Mouse (Mus musculus): Measurements from ENCODE around the gene Nab2. TPM values are rescaled to one million over a fixed set of nuclear protein-coding genes. Genes with fewer than 3 reads are reported as not detected.
A peak's percentile ranks its signal among the peaks of the same experiment; 100 is the strongest.

Nab2 gene
- polyA plus RNA-seq, 1 experiment from 2014 or later, result 9.3 TPM

DNA sequence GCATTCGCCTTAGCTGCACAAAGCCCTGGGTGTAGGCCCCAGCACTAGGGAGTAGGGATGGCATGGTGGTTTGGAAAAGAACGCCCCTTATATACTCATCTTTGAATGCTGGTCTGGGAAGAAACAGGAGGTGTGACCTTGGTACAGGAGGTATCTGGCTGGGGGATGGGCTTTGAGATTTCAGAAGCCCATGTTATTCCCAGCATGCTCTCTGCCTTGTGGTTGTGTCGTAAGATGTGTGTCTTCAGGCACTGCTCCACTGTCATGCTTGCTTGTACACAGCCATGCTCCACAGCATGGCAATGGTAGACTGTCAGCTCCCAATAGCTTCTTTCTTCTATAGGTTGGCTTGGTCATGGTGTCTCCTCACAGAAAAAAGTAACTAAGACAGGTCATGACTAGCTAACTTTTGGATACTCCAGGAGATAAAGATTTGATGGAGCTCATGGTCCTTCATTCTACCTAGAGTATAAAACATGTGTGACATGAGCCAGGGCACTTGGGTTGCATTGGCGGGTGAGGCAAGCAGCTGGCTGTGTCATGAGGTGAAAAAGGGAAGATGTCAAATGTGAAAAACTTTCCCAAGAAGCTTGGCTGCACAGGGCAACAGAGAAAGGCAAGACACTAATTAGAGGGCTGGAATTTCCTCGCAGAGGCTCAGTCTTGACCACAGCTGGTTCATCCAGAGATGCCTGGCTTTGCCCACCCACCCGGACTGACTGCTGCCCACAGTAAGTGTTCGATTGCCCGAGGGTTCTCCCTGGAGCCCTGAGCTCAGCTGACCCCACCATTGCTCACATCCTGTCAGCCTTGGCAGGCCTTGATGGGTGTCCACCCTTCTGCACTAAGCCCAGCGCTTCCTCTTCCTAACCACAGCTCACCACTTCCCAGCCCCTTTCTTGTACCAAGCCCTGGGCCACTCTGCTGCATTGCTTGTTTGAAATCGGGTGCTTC is 36.8 kb downstream of the Nab2 start:
- Histone ChIP-seq H3K27me3 (ENCODE audit: control insufficient read depth, insufficient read depth, low read length) (no peaks in the 10 kb centered on the region), H3K27ac (replicated peaks; ENCODE audit: low read depth, low read length) (no peak overlapping the region), H3K9ac (replicated peaks; ENCODE audit: low read length) (no peak overlapping the region), H3K4me1 (ENCODE audit: control insufficient read depth, insufficient read depth, low read length) (no peaks in the 10 kb centered on the region), H3K36me3 (replicated peaks; ENCODE audit: control insufficient read depth, insufficient read depth, low read depth, low read length) (no peaks in the 10 kb centered on the region), H3K9me3 (replicated peaks; ENCODE audit: control insufficient read depth, low read length) (no peaks in the 10 kb centered on the region), H3K4me2 (ENCODE audit: low read depth, low read length) (no peak overlapping the region), H3K4me3 (ENCODE audit: low read depth, low read length) (no peak overlapping the region)
- no peak for ATAC-seq (replicated peaks; ENCODE audit: insufficient number of reproducible peaks, low FRiP score, low TSS enrichment, low read depth)
- 75% methylated on average over 10 of the region's 10 CpGs for WGBS
- no peak for DNase-seq (ENCODE audit: low spot score)

DNA sequence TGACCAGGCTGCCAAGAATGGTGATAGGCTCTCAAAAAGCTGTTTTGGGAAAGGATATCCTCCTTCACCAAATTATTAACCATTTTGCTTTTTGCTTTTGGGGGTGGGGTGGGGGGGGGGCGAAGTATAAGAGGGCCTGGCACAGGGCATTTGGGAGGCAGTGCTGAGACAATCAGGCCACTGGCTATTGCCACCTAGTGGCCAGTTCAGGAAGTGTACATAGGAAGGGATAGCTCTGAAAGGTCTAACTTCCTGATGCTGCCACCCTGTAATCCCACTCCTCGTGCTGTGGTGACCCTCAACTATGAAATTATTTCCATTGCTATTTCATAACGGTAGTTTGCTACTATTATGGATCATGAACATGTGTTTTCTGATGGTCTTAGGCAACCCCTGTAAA is 41.9 kb downstream of the Nab2 start:
- H3K9me3 ChIP-seq (replicated peaks; ENCODE audit: control insufficient read depth, low read length), result no peaks in the 10 kb centered on the region
- no peaks in the 10 kb centered on the region for H3K4me1 ChIP-seq (ENCODE audit: control insufficient read depth, insufficient read depth, low read length)
- 85% methylated on average over 3 of the region's 3 CpGs for WGBS
- no peak for ATAC-seq (replicated peaks; ENCODE audit: insufficient number of reproducible peaks, low FRiP score, low TSS enrichment, low read depth)
- DNase-seq (ENCODE audit: low spot score), result peak; percentile 40
- no peak overlapping the region for H3K9ac ChIP-seq (replicated peaks; ENCODE audit: low read length)
- H3K27me3 ChIP-seq (ENCODE audit: control insufficient read depth, insufficient read depth, low read length), result no peaks in the 10 kb centered on the region
- no peak overlapping the region for H3K4me3 ChIP-seq (ENCODE audit: low read depth, low read length)
- no peak overlapping the region for H3K4me2 ChIP-seq (ENCODE audit: low read depth, low read length)
- no peaks in the 10 kb centered on the region for H3K36me3 ChIP-seq (replicated peaks; ENCODE audit: control insufficient read depth, insufficient read depth, low read depth, low read length)
- no peak overlapping the region for H3K27ac ChIP-seq (replicated peaks; ENCODE audit: low read depth, low read length)

DNA sequence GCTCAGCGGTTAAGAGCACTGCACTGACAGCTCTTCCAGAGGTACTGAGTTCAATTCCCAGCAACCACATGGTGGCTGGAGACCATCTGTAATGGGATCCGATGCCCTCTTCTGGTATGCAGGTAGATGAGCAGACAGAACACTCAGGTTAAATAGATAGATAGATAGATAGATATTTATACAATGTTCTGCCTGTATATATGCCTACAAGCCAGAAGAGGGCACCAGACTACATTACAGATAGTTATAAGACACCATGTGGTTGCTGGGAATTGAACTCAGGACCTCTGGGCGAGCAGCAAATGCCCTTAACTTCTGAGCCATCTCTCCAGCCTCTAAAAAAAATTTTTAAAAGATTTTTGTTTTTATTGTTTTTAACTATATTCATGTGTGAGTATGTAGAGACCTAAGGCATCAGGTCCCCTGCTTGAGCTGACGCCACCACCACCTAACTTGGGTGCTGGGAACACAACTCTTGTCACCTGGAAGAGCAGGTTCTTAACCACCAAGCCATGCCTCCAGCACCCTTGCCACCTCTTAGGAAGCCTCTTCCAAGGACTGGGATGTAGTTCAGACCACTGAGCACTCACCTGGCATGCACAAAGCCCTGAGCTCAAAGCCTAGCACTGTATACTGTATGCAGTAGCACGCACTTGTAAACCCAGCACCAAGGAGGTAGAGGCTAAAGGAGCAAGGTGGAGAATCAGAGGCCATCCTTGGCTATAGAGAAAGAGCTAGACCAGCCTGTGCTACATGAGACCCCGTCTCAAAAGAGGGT is 44.7 kb downstream of the Nab2 start:
- ATAC-seq (replicated peaks; ENCODE audit: insufficient number of reproducible peaks, low FRiP score, low TSS enrichment, low read depth) (no peak), DNase-seq (ENCODE audit: low spot score) (no peak)
- Histone ChIP-seq H3K27ac (replicated peaks; ENCODE audit: low read depth, low read length) (no peak overlapping the region), H3K9me3 (replicated peaks; ENCODE audit: control insufficient read depth, low read length) (no peaks in the 10 kb centered on the region), H3K4me3 (ENCODE audit: low read depth, low read length) (no peak overlapping the region), H3K9ac (replicated peaks; ENCODE audit: low read length) (no peak overlapping the region), H3K4me2 (ENCODE audit: low read depth, low read length) (no peak overlapping the region), H3K27me3 (ENCODE audit: control insufficient read depth, insufficient read depth, low read length) (no peaks in the 10 kb centered on the region), H3K36me3 (replicated peaks; ENCODE audit: control insufficient read depth, insufficient read depth, low read depth, low read length) (no peaks in the 10 kb centered on the region), H3K4me1 (ENCODE audit: control insufficient read depth, insufficient read depth, low read length) (peaks cover 5% of the 10 kb centered on the region)
- WGBS, result 92% methylated on average over 6 of the region's 6 CpGs

GRCm38 (mm10) chr10:127622661-127623060 is 45.7 kb downstream of the Nab2 start:
- H3K27ac ChIP-seq (replicated peaks; ENCODE audit: low read depth, low read length), result 0 out of 2 replicates have a peak overlapping the region, but pooled peaks have one; percentile 44
- no peaks in the 10 kb centered on the region for H3K36me3 ChIP-seq (replicated peaks; ENCODE audit: control insufficient read depth, insufficient read depth, low read depth, low read length)
- ATAC-seq (replicated peaks; ENCODE audit: insufficient number of reproducible peaks, low FRiP score, low TSS enrichment, low read depth), result no peak
- no peaks in the 10 kb centered on the region for H3K27me3 ChIP-seq (ENCODE audit: control insufficient read depth, insufficient read depth, low read length)
- H3K9me3 ChIP-seq (replicated peaks; ENCODE audit: control insufficient read depth, low read length), result no peaks in the 10 kb centered on the region
- 56% methylated on average over 4 of the region's 4 CpGs for WGBS
- peaks cover 7% of the 10 kb centered on the region for H3K4me1 ChIP-seq (ENCODE audit: control insufficient read depth, insufficient read depth, low read length)
- no peak overlapping the region for H3K9ac ChIP-seq (replicated peaks; ENCODE audit: low read length)
- H3K4me3 ChIP-seq (ENCODE audit: low read depth, low read length), result no peak overlapping the region
- H3K4me2 ChIP-seq (ENCODE audit: low read depth, low read length), result no peak overlapping the region
- DNase-seq (ENCODE audit: low spot score), result no peak

GRCm38 (mm10) chr10:127622057-127622392 is 46.3 kb downstream of the Nab2 start:
- DNase-seq (ENCODE audit: low spot score), result peak; percentile 73
- peak overlapping the region; percentile 79 for H3K9ac ChIP-seq (replicated peaks; ENCODE audit: low read length)
- H3K4me2 ChIP-seq (ENCODE audit: low read depth, low read length), result peak overlapping the region; percentile 90
- ATAC-seq (replicated peaks; ENCODE audit: insufficient number of reproducible peaks, low FRiP score, low TSS enrichment, low read depth), result no peak
- under 1% methylated on average over 13 of the region's 13 CpGs for WGBS
- peak overlapping the region; percentile 78 for H3K4me3 ChIP-seq (ENCODE audit: low read depth, low read length)
- H3K9me3 ChIP-seq (replicated peaks; ENCODE audit: control insufficient read depth, low read length), result no peaks in the 10 kb centered on the region
- peaks cover 10% of the 10 kb centered on the region for H3K4me1 ChIP-seq (ENCODE audit: control insufficient read depth, insufficient read depth, low read length)
- H3K27ac ChIP-seq (replicated peaks; ENCODE audit: low read depth, low read length), result peak overlapping the region; percentile 96
- H3K36me3 ChIP-seq (replicated peaks; ENCODE audit: control insufficient read depth, insufficient read depth, low read depth, low read length), result no peaks in the 10 kb centered on the region
- no peaks in the 10 kb centered on the region for H3K27me3 ChIP-seq (ENCODE audit: control insufficient read depth, insufficient read depth, low read length)

- WGBS, result under 1% methylated on average over 38 of the region's 39 CpGs
- Histone ChIP-seq H3K9me3 (replicated peaks; ENCODE audit: control insufficient read depth, low read length) (no peaks in the 10 kb centered on the region), H3K36me3 (replicated peaks; ENCODE audit: control insufficient read depth, insufficient read depth, low read depth, low read length) (no peaks in the 10 kb centered on the region), H3K4me3 (ENCODE audit: low read depth, low read length) (peak overlapping the region; percentile 78), H3K9ac (replicated peaks; ENCODE audit: low read length) (peak overlapping the region; percentile 79), H3K4me2 (ENCODE audit: low read depth, low read length) (peak overlapping the region; percentile 90), H3K27me3 (ENCODE audit: control insufficient read depth, insufficient read depth, low read length) (no peaks in the 10 kb centered on the region), H3K27ac (replicated peaks; ENCODE audit: low read depth, low read length) (peak overlapping the region; percentile 96), H3K4me1 (ENCODE audit: control insufficient read depth, insufficient read depth, low read length) (peaks cover 10% of the 10 kb centered on the region)
- ATAC-seq (replicated peaks; ENCODE audit: insufficient number of reproducible peaks, low FRiP score, low TSS enrichment, low read depth) (peak; percentile 87), DNase-seq (ENCODE audit: low spot score) (peak; percentile 91)
Observed at GRCm38 (mm10) chr10:127621191-127622056, 46.9 kb downstream of the Nab2 start.

GRCm38 (mm10) chr10:127620406-127621190 is 47.8 kb downstream of the Nab2 start, which contains the start of gene Lrp1:
Gene Lrp1 (minus strand): TSS chr10:127621148.
- H3K9ac ChIP-seq (replicated peaks; ENCODE audit: low read length), result peak within 1 kb of the TSS; percentile 89
- peak; percentile 79 for DNase-seq (ENCODE audit: low spot score)
- H3K36me3 ChIP-seq (replicated peaks; ENCODE audit: control insufficient read depth, insufficient read depth, low read depth, low read length), result no peaks in the 10 kb centered on the region
- no peaks in the 10 kb centered on the region for H3K27me3 ChIP-seq (ENCODE audit: control insufficient read depth, insufficient read depth, low read length)
- H3K9me3 ChIP-seq (replicated peaks; ENCODE audit: control insufficient read depth, low read length), result no peaks in the 10 kb centered on the region
- ATAC-seq (replicated peaks; ENCODE audit: insufficient number of reproducible peaks, low FRiP score, low TSS enrichment, low read depth), result peak; percentile 78
- H3K4me1 ChIP-seq (ENCODE audit: control insufficient read depth, insufficient read depth, low read length), result peaks cover 10% of the 10 kb centered on the region
- WGBS, result 0% methylated on average over 21 of the region's 32 CpGs
- peak within 1 kb of the TSS; percentile 96 for H3K27ac ChIP-seq (replicated peaks; ENCODE audit: low read depth, low read length)
- peak within 1 kb of the TSS; percentile 78 for H3K4me3 ChIP-seq (ENCODE audit: low read depth, low read length)
- peak within 1 kb of the TSS; percentile 90 for H3K4me2 ChIP-seq (ENCODE audit: low read depth, low read length)

All from embryonic facial prominence, embryonic 11.5 days (tissue).